ENCODE assay signal across 15 mouse cellular contexts in genomic region chr6:28497837-28498236, GRCm38 (mm10). TPM values are rescaled to one million over a fixed set of nuclear protein-coding genes. Genes with fewer than 3 reads are reported as not detected.
DNase-seq lines count a peak whose midpoint lies in the region; ATAC-seq lines count a peak whose summit lies in the region.
"Had no signal": no experiment of that assay in that cellular context is flagged by ENCODE, and none has a peak within 500 bp of the region (broad histone marks: within the 10 kb centered on the region; RNA-seq: fewer than 3 reads in every experiment).

No protein-coding gene starts in this region.

- H3K4me3 ChIP-seq in heart, embryonic 11.5 days (ENCODE audit: low read depth, low read length), result no peak overlapping the region
- H3K4me3 ChIP-seq in brown adipose tissue, adult 24 weeks (ENCODE audit: insufficient read depth, low read depth, low read length), result no peak overlapping the region
- H3K4me3 ChIP-seq: erythroblast, embryonic 14.5 days; hindbrain, embryonic 15.5 days; stomach, embryonic 15.5 days had no signal

- peak; percentile 96 for DNase-seq in heart, adult 11 months
- DNase-seq in kidney, adult 8-10 months, result peak; percentile 15 to 38
- DNase-seq in lung, postnatal 36 days, result peak; percentile 66
- no peak for DNase-seq in cerebellum, adult 18-20 months
- no peak for DNase-seq in right cerebral cortex, adult 2 months (ENCODE audit: low spot score in 2 of 2)
- no peak for DNase-seq in layer of hippocampus, adult 18-20 months (ENCODE audit: low spot score in 2 of 2)
- DNase-seq: cerebellum, postnatal 14 days; right cerebral cortex, postnatal 14 days had no signal

- H3K27me3 ChIP-seq in heart, embryonic 11.5 days (ENCODE audit: control insufficient read depth, insufficient read depth, low read length), result no peaks in the 10 kb centered on the region
- H3K27me3 ChIP-seq: CH12.LX; hindbrain, embryonic 15.5 days; stomach, embryonic 15.5 days had no signal

- H3K4me1 ChIP-seq in heart, embryonic 11.5 days (ENCODE audit: control insufficient read depth, insufficient read depth, low read length), result no peaks in the 10 kb centered on the region
- H3K4me1 ChIP-seq in brown adipose tissue, adult 24 weeks (ENCODE audit: control insufficient read depth, insufficient read depth, insufficient read length, low read length), result peaks cover 16% of the 10 kb centered on the region; the same call in 1 of the 2 replicates
- H3K4me1 ChIP-seq: hindbrain, embryonic 15.5 days; stomach, embryonic 15.5 days had no signal

- WGBS in heart, embryonic 11.5 days (ENCODE audit: insufficient replicate concordance), result 52% methylated on average over 5 of the region's 5 CpGs

- no peaks in the 10 kb centered on the region for H3K9me3 ChIP-seq in heart, embryonic 11.5 days (replicated peaks; ENCODE audit: control insufficient read depth, low read length)
- H3K9me3 ChIP-seq: hindbrain, embryonic 15.5 days; stomach, embryonic 15.5 days had no signal

- ATAC-seq in heart, embryonic 11.5 days (replicated peaks; ENCODE audit: insufficient number of reproducible peaks, low FRiP score, low TSS enrichment), result no peak

- no peak overlapping the region for H3K27ac ChIP-seq in heart, embryonic 11.5 days (ENCODE audit: low read depth, low read length)
- H3K27ac ChIP-seq in brown adipose tissue, adult 24 weeks (replicated peaks; ENCODE audit: low read depth, low read length), result 0 out of 2 replicates have a peak overlapping the region, but pooled peaks have one; percentile 18
- H3K27ac ChIP-seq: hindbrain, embryonic 15.5 days; liver, embryonic 14.5 days; stomach, embryonic 15.5 days had no signal

- peaks cover 4% of the 10 kb centered on the region; the same call in 1 of the 2 replicates for H3K36me3 ChIP-seq in heart, embryonic 11.5 days (ENCODE audit: control insufficient read depth, insufficient read depth, low read length)

- H3K9ac ChIP-seq in heart, embryonic 11.5 days (ENCODE audit: low read depth, low read length), result no peak overlapping the region
- H3K9ac ChIP-seq: hindbrain, embryonic 15.5 days; liver, embryonic 14.5 days; stomach, embryonic 15.5 days had no signal

- H3K4me2 ChIP-seq in heart, embryonic 11.5 days, result no peak overlapping the region
- H3K4me2 ChIP-seq: hindbrain, embryonic 15.5 days; stomach, embryonic 15.5 days had no signal

RNA-seq across cellular contexts. Expression of gene Snd1, which starts 22.9 kb away (rescaled TPM):
- polyA plus RNA-seq in heart, embryonic 11.5 days (2014; fragmentation: Nextera tagmentation; extraction: Ambion mirVana), result 87.9 and 91.1 TPM in 2 replicates
- polyA plus RNA-seq in brown adipose tissue, adult 24 weeks (2012; ENCODE audit: insufficient read depth, insufficient read length, missing spikeins), result 18.4 and 25.4 TPM in 2 replicates
- 100 to 1,000 TPM; 115 to 117 TPM for total RNA-seq in layer of hippocampus, adult 18-20 months (2021)

RNA-seq across cellular contexts. Expression of gene Pax4, which starts 48.7 kb away (rescaled TPM):
- polyA plus RNA-seq in heart, embryonic 11.5 days (2014; fragmentation: Nextera tagmentation; extraction: Ambion mirVana), result not detected in 2 replicates
- polyA plus RNA-seq in brown adipose tissue, adult 24 weeks (2012; ENCODE audit: insufficient read depth, insufficient read length, missing spikeins), result not detected in 2 replicates
- not detected for total RNA-seq in layer of hippocampus, adult 18-20 months (2021)
- total RNA-seq: CH12.LX had no signal
- polyA plus RNA-seq: erythroblast, embryonic 14.5 days; hindbrain, embryonic 15.5 days; liver, embryonic 14.5 days had no signal

Comparison
In these comparisons a context has a peak if more than half of its experiments do, and no peak if none do; other contexts are left out.
1. DNase-seq: peak in heart, adult 11 months (single experiment), kidney, adult 8-10 months (2 of 2) and lung, postnatal 36 days (single experiment); none in cerebellum, adult 18-20 months (0 of 2), right cerebral cortex, adult 2 months (0 of 2) and layer of hippocampus, adult 18-20 months (0 of 2).